Mouse (Mus musculus) MEL (cell line): ENCODE measurements around the gene Psmd5.

Experiments
- CTCF ChIP-seq, 3 experiments: IDR thresholded peaks in 2 of 3; conservative IDR thresholded peaks in 1 of 3; 2 replicates each; pipeline ENCODE4 v1.5.1; 2011 to 2012; ENCODE audit warnings: low read length in 3 of 3, low read depth in 2 of 3, mild to moderate bottlenecking in 2 of 3, improper control_type of control experiment in 1 of 3, inconsistent platforms in 1 of 3, mixed read lengths in 1 of 3, moderate library complexity in 1 of 3; ENCODE audit not compliant: control insufficient read depth in 1 of 3, insufficient read depth in 1 of 3, poor library complexity in 1 of 3, severe bottlenecking in 1 of 3
- MAFK ChIP-seq: IDR thresholded peaks from 2 replicates; pipeline ENCODE4 v1.6.1; 2011; ENCODE audit warnings: low read depth, mild to moderate bottlenecking, low read length, improper control_type of control experiment, borderline replicate concordance
- USF2 ChIP-seq, 2 experiments: IDR thresholded peaks; 2 replicates each; pipeline ENCODE4 v1.6.1; 2011 to 2012; ENCODE audit warnings: improper control_type of control experiment in 2 of 2, low read length in 2 of 2, borderline replicate concordance in 1 of 2, inconsistent platforms in 1 of 2, low read depth in 1 of 2, mild to moderate bottlenecking in 1 of 2; ENCODE audit not compliant: insufficient read depth in 1 of 2
- ZNF384 ChIP-seq: IDR thresholded peaks from 2 replicates; pipeline ENCODE4 v1.6.1; 2012; ENCODE audit warnings: low read depth, mild to moderate bottlenecking, inconsistent platforms, low read length, improper control_type of control experiment

- TF ChIP-seq MAFK, result no peak
- no peak for TF ChIP-seq CTCF (IDR thresholded peaks at IDR 0.05 in 2 of 3, conservative IDR thresholded peaks at IDR 0.05 in 1 of 3; ENCODE audit: control insufficient read depth in 1 of 3, insufficient read depth in 1 of 3, low read depth in 2 of 3, low read length in 3 of 3, poor library complexity in 1 of 3, severe bottlenecking in 1 of 3)
- TF ChIP-seq USF2 (IDR thresholded peaks at IDR 0.05; ENCODE audit: borderline replicate concordance in 1 of 2, insufficient read depth in 1 of 2, low read depth in 1 of 2, low read length in 2 of 2), result no peak
- TF ChIP-seq ZNF384, result no peak
Observed at GRCm38 (mm10) chr2:34893950-34894349, 19.2 kb upstream of the Psmd5 start.
